Mouse (Mus musculus) heart, adult 2 months (tissue): ENCODE measurements around the gene Fbxw7.

Experiments
- CTCF ChIP-seq: fragments of 200-600 bp; IDR thresholded peaks from 2 replicates; pipeline ENCODE4 v1.8.1; 2022; ENCODE audit warnings: antibody characterized with exemption, mild to moderate bottlenecking, moderate library complexity
- EP300 ChIP-seq: fragments of 200-500 bp; IDR thresholded peaks from 2 replicates; pipeline ENCODE4 v1.6.1; 2011; ENCODE audit warnings: low read depth, low read length, control low read depth; ENCODE audit not compliant: insufficient read depth
- POLR2A ChIP-seq: fragments of 200-500 bp; IDR thresholded peaks from 2 replicates; pipeline ENCODE4 v1.6.1; 2011; ENCODE audit warnings: mild to moderate bottlenecking, low read depth, low read length, control low read depth; ENCODE audit not compliant: insufficient read depth

GRCm38 (mm10) chr3:84875306-84875705 is 60.2 kb downstream of the Fbxw7 start:
- TF ChIP-seq POLR2A (no peak), EP300 (no peak), CTCF (no peak)
